Mouse (Mus musculus) common myeloid progenitor, adult 5-6 weeks (primary cell): Measurements from ENCODE around the gene Ablim1. TPM values are rescaled to one million over a fixed set of nuclear protein-coding genes. Genes with fewer than 3 reads are reported as not detected.

Experiments used
- ATAC-seq: replicated peaks from 2 replicates; pipeline ENCODE4 v1.8.0; 2016; ENCODE audit warnings: low read depth, mild to moderate bottlenecking, moderate TSS enrichment, inconsistent platforms; ENCODE audit not compliant: poor library complexity, severe bottlenecking
- total RNA-seq: library from RNA; stranded (forward); fragments of 200-1000, 187-1606 nt; gene quantifications from 2 replicates; pipeline ENCODE4 v1.2.3, GENCODE M21; 2017

Ablim1 gene
- total RNA-seq, 1 experiment from 2014 or later = 11.7 TPM

DNA sequence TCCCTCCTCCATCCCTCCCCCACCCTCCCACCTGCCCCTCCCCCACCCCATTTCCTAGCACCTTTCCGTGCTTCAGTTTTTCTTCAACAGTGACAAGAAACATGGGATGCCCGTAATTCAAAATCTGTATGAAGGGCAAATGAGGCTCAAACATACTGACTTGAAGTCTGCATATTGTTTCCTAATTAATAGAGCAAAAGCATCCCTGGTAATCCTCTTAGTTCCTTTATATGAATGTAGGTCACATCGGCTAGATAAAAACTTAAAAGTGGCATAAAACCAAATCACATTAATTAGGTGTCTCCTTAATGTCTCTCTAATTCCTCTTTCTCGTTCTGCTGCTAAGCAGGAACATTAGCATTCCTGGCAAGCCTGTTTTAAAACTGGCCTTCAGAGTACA lies 83.7 kb downstream of the Ablim1 start:
- no peak for ATAC-seq

DNA sequence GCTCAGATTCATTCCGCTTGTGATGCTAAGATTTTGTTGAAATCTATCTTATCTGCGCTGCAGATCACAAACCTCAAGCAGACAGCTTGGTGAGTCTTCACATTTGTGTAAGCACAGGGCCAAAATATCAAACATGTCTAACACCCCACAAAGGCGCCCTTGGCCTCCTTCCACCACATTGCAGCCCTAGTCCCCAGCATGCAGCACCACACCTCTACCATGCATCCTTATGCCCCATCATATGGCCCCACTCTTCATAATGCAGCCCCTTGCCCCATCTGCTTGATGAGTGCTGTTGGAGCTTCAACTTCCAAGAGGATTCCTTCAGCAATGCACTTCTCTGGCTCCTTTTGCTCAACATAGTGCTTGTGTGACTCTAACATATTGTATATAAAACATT lies 85.6 kb downstream of the Ablim1 start:
- no peak for ATAC-seq

- ATAC-seq = no peak
Observed at GRCm38 (mm10) chr19:57228576-57228975, 86.1 kb downstream of the Ablim1 start.

DNA sequence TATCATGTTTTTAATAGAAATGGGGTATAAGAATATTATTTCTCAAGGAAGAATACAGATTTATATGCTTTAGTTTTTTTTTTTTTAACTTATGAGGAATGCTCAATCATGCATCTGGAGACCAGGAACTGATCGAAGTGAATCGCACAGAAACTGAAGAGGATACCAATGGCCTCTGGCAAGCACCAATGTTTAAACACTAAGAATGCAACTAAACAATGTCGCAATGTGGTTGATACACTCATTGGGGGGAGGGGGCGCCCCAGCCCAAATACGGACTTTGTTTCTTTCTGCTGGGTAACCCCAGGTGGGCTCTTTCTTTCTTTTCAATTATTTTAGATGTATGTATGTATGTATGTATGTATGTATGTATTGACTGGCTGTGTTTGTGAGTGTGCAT lies 90.3 kb downstream of the Ablim1 start:
- ATAC-seq = no peak

GRCm38 (mm10) chr19:57223686-57224085 lies 91.0 kb downstream of the Ablim1 start:
- ATAC-seq = no peak

DNA sequence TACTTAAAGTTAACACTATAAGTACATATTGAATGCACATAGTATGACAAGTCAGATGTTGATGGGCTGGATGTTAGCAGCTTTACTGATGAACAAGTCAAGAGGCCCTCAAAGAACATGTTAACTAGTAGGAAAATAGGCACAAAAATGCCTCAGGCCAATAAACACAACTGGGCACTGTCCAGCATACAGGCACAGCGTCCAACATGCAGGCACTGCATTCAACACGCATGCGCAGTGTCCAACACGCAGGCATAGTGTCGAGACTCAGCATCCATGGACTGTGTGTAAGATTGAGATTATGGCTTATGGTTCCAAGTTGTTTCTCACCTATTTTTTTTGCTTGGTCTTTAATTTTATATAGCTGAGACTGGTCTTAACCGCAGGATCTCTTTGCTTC lies 92.1 kb downstream of the Ablim1 start:
- no peak for ATAC-seq

DNA sequence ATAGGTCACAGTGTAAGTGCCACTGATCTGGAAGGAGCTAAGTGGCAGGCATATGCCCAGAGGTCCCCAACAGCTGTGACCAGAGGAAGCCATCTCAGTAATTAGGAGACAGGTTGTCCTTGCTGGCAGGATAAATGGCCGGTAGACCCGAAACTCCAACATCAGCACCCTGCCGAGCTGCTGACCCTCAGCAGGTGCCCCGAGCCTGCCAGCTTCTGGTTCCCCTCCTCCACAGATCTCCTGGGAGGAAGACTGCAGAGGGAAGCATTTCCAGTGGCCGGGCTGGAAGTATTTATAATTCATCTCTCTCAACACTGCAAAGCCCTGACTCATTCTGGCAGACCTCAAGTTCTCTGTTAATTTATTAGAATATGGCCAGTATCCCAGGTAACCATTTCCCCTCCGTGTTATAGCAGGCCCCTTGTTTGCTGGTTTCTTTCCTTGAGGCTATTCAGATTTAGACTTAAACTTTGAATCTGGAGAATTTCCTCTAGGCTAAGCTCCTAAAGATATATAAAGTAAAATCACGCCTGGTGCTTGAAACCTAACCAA lies 93.0 kb downstream of the Ablim1 start:
- no peak for ATAC-seq

DNA sequence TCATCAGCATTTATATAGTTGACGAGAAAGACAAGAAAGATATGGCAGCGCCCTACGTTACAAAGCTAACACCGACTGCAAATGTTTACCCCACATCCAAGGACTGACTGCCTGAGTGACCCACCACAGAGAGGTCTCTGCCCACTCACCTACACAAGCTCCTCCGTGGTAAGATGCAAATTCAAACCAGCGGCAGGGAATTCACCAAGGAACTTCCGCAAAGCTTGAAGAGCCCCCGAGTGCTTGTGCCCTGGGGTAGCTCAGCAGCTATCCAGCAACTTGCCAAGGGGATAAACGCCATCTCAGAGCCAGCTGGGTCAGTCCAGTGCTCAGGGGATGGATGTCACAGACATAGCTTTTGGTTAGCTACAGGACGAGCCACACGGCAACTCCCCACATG lies 95.0 kb downstream of the Ablim1 start:
- ATAC-seq = no peak

GRCm38 (mm10) chr19:57217161-57217560 lies 97.6 kb downstream of the Ablim1 start:
- peak; percentile 69; the same call in 1 of the 2 replicates for ATAC-seq

GRCm38 (mm10) chr19:57215527-57215926 lies 99.2 kb downstream of the Ablim1 start:
- ATAC-seq = no peak

- no peak for ATAC-seq
Observed at GRCm38 (mm10) chr19:57212406-57212805, 102.3 kb downstream of the Ablim1 start.

- ATAC-seq = peak; percentile 79
Observed at GRCm38 (mm10) chr19:57211444-57212111, 103.1 kb downstream of the Ablim1 start.

- ATAC-seq = no peak
Observed at GRCm38 (mm10) chr19:57210924-57211323, 103.8 kb downstream of the Ablim1 start.

DNA sequence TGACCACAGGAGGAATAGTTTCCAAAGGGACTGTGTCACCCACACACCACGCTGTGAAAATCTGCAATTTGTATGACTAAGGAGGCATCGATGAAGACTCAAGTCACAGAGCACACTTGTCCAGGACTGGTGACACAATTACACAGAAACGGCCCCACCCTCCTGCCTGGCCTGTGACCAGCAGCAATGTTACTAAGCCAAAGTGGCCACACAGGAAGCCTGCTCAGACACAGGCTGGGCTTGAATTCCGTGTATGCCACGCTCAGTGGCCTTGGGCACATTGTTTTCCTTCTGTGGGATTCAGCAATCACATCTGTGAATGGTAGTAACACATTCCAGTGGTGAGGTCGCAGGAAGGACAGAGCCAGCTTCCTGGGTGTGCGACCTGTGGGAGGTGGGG lies 110.6 kb downstream of the Ablim1 start:
- ATAC-seq = 0 out of 2 replicates have a peak, but pooled peaks have one; percentile 45

- no peak for ATAC-seq
Observed at GRCm38 (mm10) chr19:57202554-57202953, 112.2 kb downstream of the Ablim1 start.

- no peak for ATAC-seq
Observed at GRCm38 (mm10) chr19:57201090-57201483, 113.6 kb downstream of the Ablim1 start.

DNA sequence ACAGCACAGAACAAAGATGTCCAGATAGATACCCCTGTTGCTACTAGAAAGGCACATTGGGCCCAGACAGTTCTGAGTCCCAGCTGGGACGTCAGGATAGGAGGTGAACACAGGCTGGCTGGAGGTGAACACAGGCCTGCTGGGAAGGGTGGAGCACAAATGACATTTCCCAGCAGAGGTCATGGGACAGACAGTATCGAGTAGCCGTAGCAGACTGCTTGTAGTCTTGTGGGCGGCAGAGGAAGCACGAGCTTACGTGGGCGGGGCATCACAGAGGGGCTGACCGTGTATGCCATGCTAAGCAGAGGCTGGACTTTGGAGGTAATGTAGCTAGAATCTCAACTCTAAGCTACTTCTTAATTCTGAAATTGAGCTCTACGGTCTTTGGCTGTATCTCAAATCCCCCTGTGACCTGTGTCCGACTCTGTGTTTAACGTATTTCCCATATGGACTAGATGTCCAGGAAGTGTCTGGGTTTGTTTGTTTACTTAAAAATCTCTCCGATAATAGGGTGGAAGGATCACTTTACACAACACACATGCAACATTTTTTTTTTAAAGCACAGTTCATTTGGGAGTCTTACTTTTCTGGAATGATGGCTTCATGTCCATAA lies 114.1 kb downstream of the Ablim1 start:
- ATAC-seq = peak; percentile 74

DNA sequence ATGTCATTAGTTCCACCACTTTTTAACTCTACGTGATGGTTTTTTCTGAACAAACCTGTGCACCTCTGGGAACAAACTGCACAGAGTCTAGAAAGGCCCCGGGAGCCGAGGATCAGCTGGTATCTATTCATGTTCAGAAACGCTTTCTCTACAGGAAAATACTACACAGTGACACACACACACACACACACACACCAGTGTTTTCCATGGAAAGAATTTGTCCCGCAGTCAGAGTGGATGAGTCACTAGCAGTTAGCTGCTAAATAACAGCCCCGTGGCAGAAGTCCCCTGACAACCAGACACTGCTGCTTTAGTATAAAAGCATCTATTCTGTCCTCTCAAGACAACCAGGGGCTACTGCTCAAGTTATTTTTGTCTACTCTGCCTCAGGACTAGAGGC lies 115.4 kb downstream of the Ablim1 start:
- no peak for ATAC-seq

- no peak for ATAC-seq
Observed at GRCm38 (mm10) chr19:57198531-57198930, 116.2 kb downstream of the Ablim1 start.

DNA sequence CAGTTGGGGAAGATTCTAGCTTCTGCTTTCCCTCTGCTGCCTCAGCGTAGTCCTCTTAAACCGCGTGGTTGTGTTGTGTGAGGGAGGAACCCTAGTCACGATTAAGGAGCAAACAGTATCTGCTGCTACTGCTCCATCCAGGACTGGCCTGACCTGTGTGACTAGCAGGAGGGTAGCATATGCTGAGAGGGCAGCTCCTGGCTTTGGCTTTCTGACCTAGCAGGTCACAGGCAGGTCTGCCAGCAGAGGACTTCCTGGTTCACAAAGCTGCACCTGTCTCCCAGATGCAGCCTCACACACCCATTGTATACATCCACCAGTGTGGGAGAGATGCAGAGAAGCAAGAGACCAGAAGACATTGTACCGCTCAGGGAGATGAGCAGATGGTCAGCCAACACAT lies 116.7 kb downstream of the Ablim1 start:
- ATAC-seq = no peak; the same call in 1 of the 2 replicates

- peak; percentile 57; the same call in 1 of the 2 replicates for ATAC-seq
Observed at GRCm38 (mm10) chr19:57197043-57197817, 117.5 kb downstream of the Ablim1 start.
